Mouse (Mus musculus): ENCODE results near the gene Gm9376. TPM values are rescaled to one million over a fixed set of nuclear protein-coding genes. Genes with fewer than 3 reads are reported as not detected.

The Gm9376 gene
- polyA plus RNA-seq, 1 experiment from 2014 or later = not detected

GRCm38 (mm10) chr14:118302606-118303005, 35.8 kb downstream of the Gm9376 start:
- Histone ChIP-seq H3K4me1 (peaks cover 5% of the 10 kb centered on the region; the same call in 1 of the 2 replicates), H3K27ac (no peak overlapping the region), H3K27me3 (ENCODE audit: low read depth, poor library complexity, severe bottlenecking) (0 out of 2 replicates have a peak, but pooled peaks cover 8% of the 10 kb centered on the region), H3K4me3 (no peak overlapping the region), H3K9me3 (replicated peaks) (no peaks in the 10 kb centered on the region), H3K36me3 (no peaks in the 10 kb centered on the region)
- DNase-seq (ENCODE audit: low spot score) = no peak
- 87% methylated on average over 14 of the region's 14 CpGs for WGBS

- H3K27me3 ChIP-seq (ENCODE audit: low read depth, poor library complexity, severe bottlenecking) = 0 out of 2 replicates have a peak, but pooled peaks cover 8% of the 10 kb centered on the region
- no peak overlapping the region for H3K27ac ChIP-seq
- peaks cover 5% of the 10 kb centered on the region; the same call in 1 of the 2 replicates for H3K4me1 ChIP-seq
- 88% methylated on average over 9 of the region's 9 CpGs for WGBS
- DNase-seq (ENCODE audit: low spot score) = no peak
- H3K4me3 ChIP-seq = no peak overlapping the region
- H3K36me3 ChIP-seq = no peaks in the 10 kb centered on the region
- H3K9me3 ChIP-seq (replicated peaks) = no peaks in the 10 kb centered on the region
Measured at GRCm38 (mm10) chr14:118304560-118304959, 37.8 kb downstream of the Gm9376 start.

- DNase-seq (ENCODE audit: low spot score) = no peak
- Histone ChIP-seq H3K27ac (no peak overlapping the region), H3K36me3 (no peaks in the 10 kb centered on the region), H3K9me3 (replicated peaks) (no peaks in the 10 kb centered on the region), H3K27me3 (ENCODE audit: low read depth, poor library complexity, severe bottlenecking) (0 out of 2 replicates have a peak, but pooled peaks cover 4% of the 10 kb centered on the region), H3K4me1 (peaks cover 5% of the 10 kb centered on the region; the same call in 1 of the 2 replicates), H3K4me3 (no peak overlapping the region)
- 83% methylated on average over 9 of the region's 9 CpGs for WGBS
Measured at GRCm38 (mm10) chr14:118305951-118306350, 39.2 kb downstream of the Gm9376 start.

- no peak overlapping the region for H3K27ac ChIP-seq
- no peaks in the 10 kb centered on the region for H3K9me3 ChIP-seq (replicated peaks)
- H3K4me3 ChIP-seq = no peak overlapping the region
- H3K36me3 ChIP-seq = no peaks in the 10 kb centered on the region
- H3K4me1 ChIP-seq = peaks cover 5% of the 10 kb centered on the region; the same call in 1 of the 2 replicates
- H3K27me3 ChIP-seq (ENCODE audit: low read depth, poor library complexity, severe bottlenecking) = no peaks in the 10 kb centered on the region
- WGBS = 82% methylated on average over 8 of the region's 8 CpGs
- DNase-seq (ENCODE audit: low spot score) = no peak
Measured at GRCm38 (mm10) chr14:118307060-118307459, 40.3 kb downstream of the Gm9376 start.

GRCm38 (mm10) chr14:118311703-118312102, 44.9 kb downstream of the Gm9376 start:
- Histone ChIP-seq H3K27ac (no peak overlapping the region), H3K4me3 (no peak overlapping the region), H3K9me3 (replicated peaks) (no peaks in the 10 kb centered on the region), H3K36me3 (no peaks in the 10 kb centered on the region), H3K27me3 (ENCODE audit: low read depth, poor library complexity, severe bottlenecking) (no peaks in the 10 kb centered on the region), H3K4me1 (no peaks in the 10 kb centered on the region)
- WGBS = 90% methylated on average over 8 of the region's 8 CpGs
- DNase-seq (ENCODE audit: low spot score) = no peak

GRCm38 (mm10) chr14:118312664-118313063, 45.9 kb downstream of the Gm9376 start:
- H3K36me3 ChIP-seq = no peaks in the 10 kb centered on the region
- H3K27me3 ChIP-seq (ENCODE audit: low read depth, poor library complexity, severe bottlenecking) = 0 out of 2 replicates have a peak, but pooled peaks cover 4% of the 10 kb centered on the region
- WGBS = 91% methylated on average over 10 of the region's 10 CpGs
- H3K4me1 ChIP-seq = no peaks in the 10 kb centered on the region
- H3K27ac ChIP-seq = no peak overlapping the region
- DNase-seq (ENCODE audit: low spot score) = no peak
- no peaks in the 10 kb centered on the region for H3K9me3 ChIP-seq (replicated peaks)
- H3K4me3 ChIP-seq = no peak overlapping the region

- no peak for DNase-seq (ENCODE audit: low spot score)
- 86% methylated on average over 3 of the region's 3 CpGs for WGBS
- H3K36me3 ChIP-seq = no peaks in the 10 kb centered on the region
- H3K4me3 ChIP-seq = no peak overlapping the region
- H3K27ac ChIP-seq = no peak overlapping the region
- no peaks in the 10 kb centered on the region for H3K9me3 ChIP-seq (replicated peaks)
- peaks cover 17% of the 10 kb centered on the region for H3K27me3 ChIP-seq (ENCODE audit: low read depth, poor library complexity, severe bottlenecking)
- no peaks in the 10 kb centered on the region for H3K4me1 ChIP-seq
Measured at GRCm38 (mm10) chr14:118313931-118314330, 47.2 kb downstream of the Gm9376 start.

GRCm38 (mm10) chr14:118317260-118317659, 50.5 kb downstream of the Gm9376 start:
- 76% methylated on average over 9 of the region's 9 CpGs for WGBS
- Histone ChIP-seq H3K4me1 (peaks cover 3% of the 10 kb centered on the region; the same call in 1 of the 2 replicates), H3K9me3 (replicated peaks) (no peaks in the 10 kb centered on the region), H3K27me3 (ENCODE audit: low read depth, poor library complexity, severe bottlenecking) (peaks cover 48% of the 10 kb centered on the region), H3K27ac (no peak overlapping the region), H3K4me3 (no peak overlapping the region), H3K36me3 (no peaks in the 10 kb centered on the region)
- DNase-seq (ENCODE audit: low spot score) = no peak

Small RNAs within 50 kb of the gene (microRNA-seq; reads per million reads assigned to microRNA genes)
- not detected for gene Mir6241

Other genes starting within 250 kb of the Gm9376 start
- 1.6 and 2.2 TPM in 2 replicates for gene Dct, start 214.7 kb upstream of the Gm9376 start, polyA plus RNA-seq (2016; fragmentation: Nextera tagmentation; extraction: Ambion mirVana)
- gene Tgds, start 134.2 kb upstream of the Gm9376 start, polyA plus RNA-seq (2016; fragmentation: Nextera tagmentation; extraction: Ambion mirVana) = 32.5 and 36.0 TPM in 2 replicates
- 43.0 and 49.6 TPM in 2 replicates for gene Gpr180, start 129.8 kb upstream of the Gm9376 start, polyA plus RNA-seq (2016; fragmentation: Nextera tagmentation; extraction: Ambion mirVana)
- 0.08 and 0.13 TPM in 2 replicates for gene Sox21, start 29.9 kb upstream of the Gm9376 start, polyA plus RNA-seq (2016; fragmentation: Nextera tagmentation; extraction: Ambion mirVana)